Mouse (Mus musculus): ENCODE data around the gene Alpk3. TPM values are rescaled to one million over a fixed set of nuclear protein-coding genes. Genes with fewer than 3 reads are reported as not detected.

Gene Alpk3
- polyA plus RNA-seq, 1 experiment from 2014 or later: 0.55 TPM

- no peak overlapping the region for H3K4me3 ChIP-seq (ENCODE audit: low read depth, low read length)
- H3K4me1 ChIP-seq (ENCODE audit: control insufficient read depth, insufficient read depth, low read length): peaks cover 17% of the 10 kb centered on the region
- no peaks in the 10 kb centered on the region for H3K27me3 ChIP-seq (ENCODE audit: control insufficient read depth, insufficient read depth, low read length)
- H3K9me3 ChIP-seq (ENCODE audit: control insufficient read depth, low read depth, low read length): no peaks in the 10 kb centered on the region
- WGBS: 81% methylated on average over 2 of the region's 2 CpGs
- H3K27ac ChIP-seq (ENCODE audit: low read length): no peak overlapping the region
- no peak overlapping the region for H3K4me2 ChIP-seq (replicated peaks; ENCODE audit: low read depth, low read length)
- no peaks in the 10 kb centered on the region for H3K36me3 ChIP-seq (ENCODE audit: control insufficient read depth, insufficient read depth, low read length)
- ATAC-seq (ENCODE audit: insufficient number of reproducible peaks, insufficient read depth, low FRiP score, low read depth): no peak
- H3K9ac ChIP-seq (replicated peaks; ENCODE audit: low read depth, low read length): no peak overlapping the region
Observed at GRCm38 (mm10) chr7:81060908-81061307, 3.5 kb downstream of the Alpk3 start.

- no peaks in the 10 kb centered on the region for H3K27me3 ChIP-seq (ENCODE audit: control insufficient read depth, insufficient read depth, low read length)
- no peaks in the 10 kb centered on the region for H3K36me3 ChIP-seq (ENCODE audit: control insufficient read depth, insufficient read depth, low read length)
- no peaks in the 10 kb centered on the region for H3K9me3 ChIP-seq (ENCODE audit: control insufficient read depth, low read depth, low read length)
- no peak overlapping the region for H3K4me3 ChIP-seq (ENCODE audit: low read depth, low read length)
- no peak for ATAC-seq (ENCODE audit: insufficient number of reproducible peaks, insufficient read depth, low FRiP score, low read depth)
- no peak overlapping the region for H3K27ac ChIP-seq (ENCODE audit: low read length)
- no peak overlapping the region for H3K4me2 ChIP-seq (replicated peaks; ENCODE audit: low read depth, low read length)
- peaks cover 17% of the 10 kb centered on the region for H3K4me1 ChIP-seq (ENCODE audit: control insufficient read depth, insufficient read depth, low read length)
- no peak overlapping the region for H3K9ac ChIP-seq (replicated peaks; ENCODE audit: low read depth, low read length)
- 85% methylated on average over 11 of the region's 11 CpGs for WGBS
Observed at GRCm38 (mm10) chr7:81061936-81062335, 4.5 kb downstream of the Alpk3 start.

GRCm38 (mm10) chr7:81063332-81063731 is 5.9 kb downstream of the Alpk3 start:
- Histone ChIP-seq H3K36me3 (ENCODE audit: control insufficient read depth, insufficient read depth, low read length) (no peaks in the 10 kb centered on the region), H3K4me2 (replicated peaks; ENCODE audit: low read depth, low read length) (no peak overlapping the region), H3K9me3 (ENCODE audit: control insufficient read depth, low read depth, low read length) (no peaks in the 10 kb centered on the region), H3K27me3 (ENCODE audit: control insufficient read depth, insufficient read depth, low read length) (no peaks in the 10 kb centered on the region), H3K4me3 (ENCODE audit: low read depth, low read length) (no peak overlapping the region), H3K4me1 (ENCODE audit: control insufficient read depth, insufficient read depth, low read length) (peaks cover 8% of the 10 kb centered on the region), H3K9ac (replicated peaks; ENCODE audit: low read depth, low read length) (no peak overlapping the region), H3K27ac (ENCODE audit: low read length) (no peak overlapping the region)
- 61% methylated on average over 9 of the region's 9 CpGs for WGBS
- ATAC-seq (ENCODE audit: insufficient number of reproducible peaks, insufficient read depth, low FRiP score, low read depth): no peak

- H3K27ac ChIP-seq (ENCODE audit: low read length): no peak overlapping the region
- no peak for ATAC-seq (ENCODE audit: insufficient number of reproducible peaks, insufficient read depth, low FRiP score, low read depth)
Observed at GRCm38 (mm10) chr7:81066714-81067113, 9.3 kb downstream of the Alpk3 start.

DNA sequence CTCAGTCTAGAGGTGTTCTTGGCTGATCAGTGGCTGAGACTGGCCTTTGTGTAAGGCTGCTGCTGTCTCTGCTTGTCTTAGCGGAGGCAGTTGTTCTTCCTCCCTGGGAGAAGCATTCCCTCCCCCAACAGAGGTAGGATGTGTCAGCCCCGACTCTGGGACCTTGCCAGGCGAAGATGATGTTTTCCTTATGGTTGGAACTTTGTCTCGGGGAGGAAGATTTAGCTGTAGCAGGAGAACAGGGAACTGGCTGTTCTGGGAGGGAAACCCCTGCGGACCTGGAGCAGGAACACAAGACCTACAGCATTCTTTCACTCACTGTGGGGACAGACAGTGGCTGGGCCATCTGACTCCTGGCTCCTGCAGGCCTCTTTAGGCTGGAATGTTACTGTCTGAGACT is 15.1 kb downstream of the Alpk3 start:
- WGBS: 25% methylated on average over 5 of the region's 5 CpGs
- Histone ChIP-seq H3K9ac (replicated peaks; ENCODE audit: low read depth, low read length) (no peak overlapping the region), H3K27me3 (ENCODE audit: control insufficient read depth, insufficient read depth, low read length) (no peaks in the 10 kb centered on the region), H3K4me1 (ENCODE audit: control insufficient read depth, insufficient read depth, low read length) (peaks cover 8% of the 10 kb centered on the region; the same call in 1 of the 2 replicates), H3K9me3 (ENCODE audit: control insufficient read depth, low read depth, low read length) (no peaks in the 10 kb centered on the region), H3K4me3 (ENCODE audit: low read depth, low read length) (no peak overlapping the region), H3K27ac (ENCODE audit: low read length) (peak overlapping the region; percentile 0; the same call in 1 of the 2 replicates), H3K36me3 (ENCODE audit: control insufficient read depth, insufficient read depth, low read length) (no peaks in the 10 kb centered on the region), H3K4me2 (replicated peaks; ENCODE audit: low read depth, low read length) (no peak overlapping the region)
- ATAC-seq (ENCODE audit: insufficient number of reproducible peaks, insufficient read depth, low FRiP score, low read depth): peak; percentile 69; the same call in 1 of the 2 replicates

More at GRCm38 (mm10) chr7:81066714-81067113, 9.3 kb downstream of the Alpk3 start:
- Histone ChIP-seq H3K36me3 (ENCODE audit: control insufficient read depth, insufficient read depth, low read length) (no peaks in the 10 kb centered on the region), H3K4me3 (ENCODE audit: low read depth, low read length) (no peak overlapping the region), H3K9ac (replicated peaks; ENCODE audit: low read depth, low read length) (no peak overlapping the region), H3K4me2 (replicated peaks; ENCODE audit: low read depth, low read length) (no peak overlapping the region), H3K4me1 (ENCODE audit: control insufficient read depth, insufficient read depth, low read length) (no peaks in the 10 kb centered on the region), H3K9me3 (ENCODE audit: control insufficient read depth, low read depth, low read length) (no peaks in the 10 kb centered on the region), H3K27me3 (ENCODE audit: control insufficient read depth, insufficient read depth, low read length) (no peaks in the 10 kb centered on the region)
- WGBS: 12% methylated on average over 6 of the region's 6 CpGs

GRCm38 (mm10) chr7:81073273-81073672 is 15.9 kb downstream of the Alpk3 start:
- Histone ChIP-seq H3K9ac (replicated peaks; ENCODE audit: low read depth, low read length) (no peak overlapping the region), H3K4me3 (ENCODE audit: low read depth, low read length) (no peak overlapping the region), H3K4me1 (ENCODE audit: control insufficient read depth, insufficient read depth, low read length) (peaks cover 12% of the 10 kb centered on the region; the same call in 1 of the 2 replicates), H3K27me3 (ENCODE audit: control insufficient read depth, insufficient read depth, low read length) (no peaks in the 10 kb centered on the region), H3K4me2 (replicated peaks; ENCODE audit: low read depth, low read length) (no peak overlapping the region), H3K36me3 (ENCODE audit: control insufficient read depth, insufficient read depth, low read length) (no peaks in the 10 kb centered on the region), H3K9me3 (ENCODE audit: control insufficient read depth, low read depth, low read length) (no peaks in the 10 kb centered on the region), H3K27ac (ENCODE audit: low read length) (peak overlapping the region; percentile 0; the same call in 1 of the 2 replicates)
- ATAC-seq (ENCODE audit: insufficient number of reproducible peaks, insufficient read depth, low FRiP score, low read depth): no peak
- WGBS: 81% methylated on average over 5 of the region's 5 CpGs

DNA sequence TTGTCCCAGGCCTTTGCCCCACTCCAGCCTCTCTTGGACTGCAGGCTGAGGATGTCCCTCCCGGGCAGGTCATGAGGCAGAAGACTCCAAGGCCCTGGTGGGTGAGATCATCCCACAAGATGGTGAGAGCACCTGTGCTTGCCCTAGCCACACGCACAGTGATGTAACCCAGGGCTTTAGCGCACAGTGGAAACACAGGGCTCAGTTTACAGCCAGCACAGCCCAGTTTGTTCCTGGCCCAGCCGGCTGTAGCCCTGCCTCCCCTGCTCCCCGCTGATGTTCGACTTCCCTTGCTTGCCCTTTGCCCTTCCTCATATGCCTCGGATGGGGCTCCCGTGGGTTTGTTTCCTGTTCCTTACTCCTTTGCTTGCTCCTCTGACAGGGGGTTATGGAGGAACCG is 17.1 kb downstream of the Alpk3 start:
- no peaks in the 10 kb centered on the region for H3K36me3 ChIP-seq (ENCODE audit: control insufficient read depth, insufficient read depth, low read length)
- H3K4me1 ChIP-seq (ENCODE audit: control insufficient read depth, insufficient read depth, low read length): peaks cover 12% of the 10 kb centered on the region; the same call in 1 of the 2 replicates
- H3K4me3 ChIP-seq (ENCODE audit: low read depth, low read length): no peak overlapping the region
- H3K27me3 ChIP-seq (ENCODE audit: control insufficient read depth, insufficient read depth, low read length): no peaks in the 10 kb centered on the region
- H3K27ac ChIP-seq (ENCODE audit: low read length): peak overlapping the region; percentile 72
- peak; percentile 23; the same call in 1 of the 2 replicates for ATAC-seq (ENCODE audit: insufficient number of reproducible peaks, insufficient read depth, low FRiP score, low read depth)
- no peak overlapping the region for H3K9ac ChIP-seq (replicated peaks; ENCODE audit: low read depth, low read length)
- 36% methylated on average over 9 of the region's 9 CpGs for WGBS
- no peak overlapping the region for H3K4me2 ChIP-seq (replicated peaks; ENCODE audit: low read depth, low read length)
- no peaks in the 10 kb centered on the region for H3K9me3 ChIP-seq (ENCODE audit: control insufficient read depth, low read depth, low read length)

GRCm38 (mm10) chr7:81075299-81075698 is 17.9 kb downstream of the Alpk3 start:
- H3K9ac ChIP-seq (replicated peaks; ENCODE audit: low read depth, low read length): no peak overlapping the region
- H3K4me2 ChIP-seq (replicated peaks; ENCODE audit: low read depth, low read length): no peak overlapping the region
- peaks cover 12% of the 10 kb centered on the region; the same call in 1 of the 2 replicates for H3K4me1 ChIP-seq (ENCODE audit: control insufficient read depth, insufficient read depth, low read length)
- H3K4me3 ChIP-seq (ENCODE audit: low read depth, low read length): no peak overlapping the region
- no peak for ATAC-seq (ENCODE audit: insufficient number of reproducible peaks, insufficient read depth, low FRiP score, low read depth)
- peak overlapping the region; percentile 72 for H3K27ac ChIP-seq (ENCODE audit: low read length)
- H3K27me3 ChIP-seq (ENCODE audit: control insufficient read depth, insufficient read depth, low read length): no peaks in the 10 kb centered on the region
- 32% methylated on average over 7 of the region's 7 CpGs for WGBS
- H3K9me3 ChIP-seq (ENCODE audit: control insufficient read depth, low read depth, low read length): no peaks in the 10 kb centered on the region
- no peaks in the 10 kb centered on the region for H3K36me3 ChIP-seq (ENCODE audit: control insufficient read depth, insufficient read depth, low read length)

DNA sequence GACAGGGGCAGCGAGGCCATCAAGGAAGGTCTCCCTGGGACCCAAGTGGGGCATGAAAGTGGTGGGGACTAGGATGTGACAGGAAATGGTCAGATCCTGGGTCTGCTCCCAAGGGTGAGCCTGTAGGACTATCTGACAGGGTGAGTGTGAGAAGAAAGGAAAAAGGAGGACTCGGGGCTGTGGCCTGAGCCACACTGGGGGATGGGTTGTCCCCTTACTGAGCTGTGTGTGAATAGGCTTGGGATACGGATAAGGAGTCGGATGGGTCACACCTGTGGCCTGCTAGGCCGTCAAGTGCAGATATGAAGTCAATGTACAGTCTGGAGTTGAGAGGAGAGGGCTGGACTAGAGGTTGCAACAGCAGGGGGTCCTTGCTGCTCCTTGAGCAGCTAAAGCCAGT is 18.3 kb downstream of the Alpk3 start:
- 76% methylated on average over 5 of the region's 5 CpGs for WGBS
- no peak for ATAC-seq (ENCODE audit: insufficient number of reproducible peaks, insufficient read depth, low FRiP score, low read depth)
- H3K36me3 ChIP-seq (ENCODE audit: control insufficient read depth, insufficient read depth, low read length): no peaks in the 10 kb centered on the region
- no peaks in the 10 kb centered on the region for H3K9me3 ChIP-seq (ENCODE audit: control insufficient read depth, low read depth, low read length)
- peaks cover 14% of the 10 kb centered on the region; the same call in 1 of the 2 replicates for H3K4me1 ChIP-seq (ENCODE audit: control insufficient read depth, insufficient read depth, low read length)
- no peak overlapping the region for H3K4me3 ChIP-seq (ENCODE audit: low read depth, low read length)
- no peak overlapping the region for H3K4me2 ChIP-seq (replicated peaks; ENCODE audit: low read depth, low read length)
- no peaks in the 10 kb centered on the region for H3K27me3 ChIP-seq (ENCODE audit: control insufficient read depth, insufficient read depth, low read length)
- peak overlapping the region; percentile 72 for H3K27ac ChIP-seq (ENCODE audit: low read length)
- no peak overlapping the region for H3K9ac ChIP-seq (replicated peaks; ENCODE audit: low read depth, low read length)
